In genomic region chr10:58797555-58797954, GRCm38 (mm10) we compare ENCODE assay signal across 26 mouse cellular contexts. TPM values are rescaled to one million over a fixed set of nuclear protein-coding genes. Genes with fewer than 3 reads are reported as not detected.
DNase-seq lines count a peak whose midpoint lies in the region; ATAC-seq and TF ChIP-seq lines count a peak whose summit lies in the region.
"Had no signal": no experiment of that assay in that cellular context is flagged by ENCODE, and none has a peak within 500 bp of the region (broad histone marks: within the 10 kb centered on the region; RNA-seq: fewer than 3 reads in every experiment).

No protein-coding gene starts in this region.

- H3K27ac ChIP-seq in forebrain, embryonic 15.5 days (replicated peaks) = 0 out of 2 replicates have a peak overlapping the region, but pooled peaks have one; percentile 17
- H3K27ac ChIP-seq in forebrain, embryonic 12.5 days = no peak overlapping the region
- no peak overlapping the region for H3K27ac ChIP-seq in heart, embryonic 13.5 days (replicated peaks)
- no peak overlapping the region for H3K27ac ChIP-seq in stomach, embryonic 14.5 days (ENCODE audit: low read length)
- H3K27ac ChIP-seq in stomach, postnatal 0 days (replicated peaks) = no peak overlapping the region
- H3K27ac ChIP-seq: embryonic facial prominence, embryonic 12.5 days; hindbrain, embryonic 10.5 days; limb, embryonic 10.5 days; midbrain, embryonic 13.5 days had no signal

- no peak overlapping the region for H3K9ac ChIP-seq in forebrain, embryonic 15.5 days (replicated peaks)
- no peak overlapping the region for H3K9ac ChIP-seq in forebrain, embryonic 12.5 days
- H3K9ac ChIP-seq in heart, embryonic 13.5 days = no peak overlapping the region
- H3K9ac ChIP-seq in stomach, embryonic 14.5 days (replicated peaks; ENCODE audit: low read depth, low read length) = no peak overlapping the region
- H3K9ac ChIP-seq in stomach, postnatal 0 days (ENCODE audit: low read length) = no peak overlapping the region
- H3K9ac ChIP-seq: embryonic facial prominence, embryonic 12.5 days; liver, postnatal 0 days; midbrain, embryonic 13.5 days had no signal

- no peaks in the 10 kb centered on the region for H3K36me3 ChIP-seq in forebrain, embryonic 15.5 days
- H3K36me3 ChIP-seq in forebrain, embryonic 12.5 days (replicated peaks) = no peaks in the 10 kb centered on the region
- no peaks in the 10 kb centered on the region for H3K36me3 ChIP-seq in heart, embryonic 13.5 days
- no peaks in the 10 kb centered on the region for H3K36me3 ChIP-seq in stomach, embryonic 14.5 days (ENCODE audit: control insufficient read depth, insufficient read depth, low read length)
- no peaks in the 10 kb centered on the region for H3K36me3 ChIP-seq in stomach, postnatal 0 days (ENCODE audit: control insufficient read depth, insufficient read depth, low read length)
- H3K36me3 ChIP-seq: embryonic facial prominence, embryonic 12.5 days; hindbrain, embryonic 10.5 days; limb, embryonic 10.5 days; midbrain, embryonic 13.5 days had no signal

- no peak overlapping the region for H3K4me3 ChIP-seq in forebrain, embryonic 15.5 days
- H3K4me3 ChIP-seq in forebrain, embryonic 12.5 days (replicated peaks) = no peak overlapping the region
- H3K4me3 ChIP-seq in heart, embryonic 13.5 days = no peak overlapping the region
- no peak overlapping the region for H3K4me3 ChIP-seq in stomach, embryonic 14.5 days (ENCODE audit: low read depth, low read length)
- no peak overlapping the region for H3K4me3 ChIP-seq in stomach, postnatal 0 days (ENCODE audit: low read depth, low read length)
- H3K4me3 ChIP-seq: embryonic facial prominence, embryonic 12.5 days; erythroblast, embryonic 14.5 days; hindbrain, embryonic 10.5 days; left cerebral cortex, adult 2 months; limb, embryonic 10.5 days; midbrain, embryonic 13.5 days had no signal

- H3K9me3 ChIP-seq in forebrain, embryonic 15.5 days = no peaks in the 10 kb centered on the region
- no peaks in the 10 kb centered on the region for H3K9me3 ChIP-seq in forebrain, embryonic 12.5 days
- peaks cover 6% of the 10 kb centered on the region; the same call in 1 of the 2 replicates for H3K9me3 ChIP-seq in heart, embryonic 13.5 days
- H3K9me3 ChIP-seq in stomach, embryonic 14.5 days (ENCODE audit: control insufficient read depth, low read depth, low read length) = no peaks in the 10 kb centered on the region
- no peaks in the 10 kb centered on the region for H3K9me3 ChIP-seq in stomach, postnatal 0 days (ENCODE audit: control insufficient read depth, low read length)
- H3K9me3 ChIP-seq: embryonic facial prominence, embryonic 12.5 days; hindbrain, embryonic 10.5 days; limb, embryonic 10.5 days; midbrain, embryonic 13.5 days had no signal

- H3K27me3 ChIP-seq in forebrain, embryonic 15.5 days = no peaks in the 10 kb centered on the region
- H3K27me3 ChIP-seq in forebrain, embryonic 12.5 days = 0 out of 2 replicates have a peak, but pooled peaks cover 4% of the 10 kb centered on the region
- peaks cover 8% of the 10 kb centered on the region; the same call in 1 of the 2 replicates for H3K27me3 ChIP-seq in heart, embryonic 13.5 days (replicated peaks)
- no peaks in the 10 kb centered on the region for H3K27me3 ChIP-seq in stomach, embryonic 14.5 days (ENCODE audit: control insufficient read depth, insufficient read depth, low read length)
- no peaks in the 10 kb centered on the region for H3K27me3 ChIP-seq in stomach, postnatal 0 days (ENCODE audit: control insufficient read depth, insufficient read depth, low read length)
- H3K27me3 ChIP-seq: embryonic facial prominence, embryonic 12.5 days; midbrain, embryonic 13.5 days had no signal

- ATAC-seq in forebrain, embryonic 15.5 days (replicated peaks) = no peak
- no peak for ATAC-seq in forebrain, embryonic 12.5 days (ENCODE audit: low FRiP score)
- ATAC-seq in heart, embryonic 13.5 days (ENCODE audit: extremely low read depth, insufficient number of reproducible peaks, low FRiP score, low TSS enrichment) = no peak
- peak; percentile 37; the same call in 1 of the 2 replicates for ATAC-seq in stomach, embryonic 14.5 days (ENCODE audit: insufficient number of reproducible peaks, insufficient read depth, low FRiP score, low read depth)
- ATAC-seq in stomach, postnatal 0 days (ENCODE audit: low FRiP score, low TSS enrichment) = no peak
- ATAC-seq: activated CD4-positive, CD25-positive, alpha-beta regulatory T cell, adult 4 months; CD4-positive, CD25-positive, alpha-beta regulatory T cell, adult 4 months; liver, postnatal 0 days; midbrain, embryonic 13.5 days had no signal

- intact Hi-C loops in heart, postnatal 14 days (cut with DNase I) = no loop called here

- no peak for TF ChIP-seq CTCF in stomach, postnatal 0 days (IDR thresholded peaks at IDR 0.05; ENCODE audit: low read depth)

- H3K4me2 ChIP-seq in forebrain, embryonic 15.5 days (replicated peaks) = no peak overlapping the region
- H3K4me2 ChIP-seq in forebrain, embryonic 12.5 days = no peak overlapping the region
- H3K4me2 ChIP-seq in heart, embryonic 13.5 days = peak overlapping the region; percentile 24; the same call in 1 of the 2 replicates
- H3K4me2 ChIP-seq in stomach, embryonic 14.5 days (replicated peaks; ENCODE audit: low read depth, low read length) = no peak overlapping the region
- H3K4me2 ChIP-seq in stomach, postnatal 0 days (replicated peaks; ENCODE audit: low read depth) = no peak overlapping the region
- H3K4me2 ChIP-seq: embryonic facial prominence, embryonic 12.5 days; midbrain, embryonic 13.5 days had no signal

- WGBS in forebrain, embryonic 15.5 days = 86% methylated on average over 8 of the region's 8 CpGs
- WGBS in forebrain, embryonic 12.5 days = 88% methylated on average over 8 of the region's 8 CpGs
- WGBS in heart, embryonic 13.5 days = 22% methylated on average over 8 of the region's 8 CpGs
- WGBS in stomach, embryonic 14.5 days = 75% methylated on average over 8 of the region's 8 CpGs
- WGBS in stomach, postnatal 0 days = 66% methylated on average over 8 of the region's 8 CpGs

- peaks cover 21% of the 10 kb centered on the region for H3K4me1 ChIP-seq in forebrain, embryonic 15.5 days
- peaks cover 10% of the 10 kb centered on the region; the same call in 1 of the 2 replicates for H3K4me1 ChIP-seq in forebrain, embryonic 12.5 days
- peaks cover 13% of the 10 kb centered on the region for H3K4me1 ChIP-seq in heart, embryonic 13.5 days
- H3K4me1 ChIP-seq in stomach, embryonic 14.5 days (ENCODE audit: control insufficient read depth, insufficient read depth, low read length) = no peaks in the 10 kb centered on the region
- H3K4me1 ChIP-seq in stomach, postnatal 0 days (replicated peaks; ENCODE audit: control insufficient read depth, insufficient read depth) = no peaks in the 10 kb centered on the region
- H3K4me1 ChIP-seq: embryonic facial prominence, embryonic 12.5 days; hindbrain, embryonic 10.5 days; limb, embryonic 10.5 days; midbrain, embryonic 13.5 days had no signal

- TF ChIP-seq EP300 in stomach, postnatal 0 days (optimal IDR thresholded peaks at IDR 0.05) = no peak

- no peak for DNase-seq in heart, postnatal 14 days
- no peak for DNase-seq in stomach, postnatal 0 days (ENCODE audit: low spot score)
- no peak for DNase-seq in c-Kit-positive CD71-positive TER-119-positive erythroid progenitor cells, embryonic 14.5 days (ENCODE audit: low spot score)
- DNase-seq: adrenal gland, postnatal 10 days; cerebellum, adult 11 months; cerebellum, postnatal 10 days; gastrocnemius, postnatal 14 days; kidney, adult 8-10 months; kidney, postnatal 14 days; liver, postnatal 0 days; lung, postnatal 10 days; thymus, postnatal 14 days had no signal

RNA-seq across cellular contexts. Expression of gene Sh3rf3, which starts 15.6 kb away (rescaled TPM):
- polyA plus RNA-seq in forebrain, embryonic 15.5 days (2015; fragmentation: Nextera tagmentation; extraction: Ambion mirVana) = 12.5 and 13.1 TPM in 2 replicates
- polyA plus RNA-seq in forebrain, embryonic 12.5 days (2016; fragmentation: Nextera tagmentation; extraction: Ambion mirVana) = 3.1 and 3.8 TPM in 2 replicates
- 0.23 and 0.32 TPM in 2 replicates for polyA plus RNA-seq in heart, embryonic 13.5 days (2015; fragmentation: Nextera tagmentation; extraction: Ambion mirVana)
- 1 to 10 TPM; 1.5 to 2.1 TPM for total RNA-seq in heart, postnatal 14 days (2021)
- 1.2 and 1.3 TPM in 2 replicates for polyA plus RNA-seq in stomach, embryonic 14.5 days (2014; fragmentation: Nextera tagmentation; extraction: Ambion mirVana)
- polyA plus RNA-seq in stomach, postnatal 0 days (2015; fragmentation: Nextera tagmentation; extraction: Ambion mirVana) = 0.33 and 0.45 TPM in 2 replicates
- total RNA-seq: liver, adult 2 months; megakaryocyte, adult 5-6 weeks had no signal
- polyA plus RNA-seq: activated CD4-positive, CD25-positive, alpha-beta regulatory T cell, adult 4 months; CD4-positive, CD25-positive, alpha-beta regulatory T cell, adult 4 months; erythroblast, embryonic 14.5 days; liver, adult 2 months; liver, postnatal 0 days had no signal
